Mouse (Mus musculus): ENCODE data around the gene Htr6. TPM values are rescaled to one million over a fixed set of nuclear protein-coding genes. Genes with fewer than 3 reads are reported as not detected.

Gene Htr6
- not detected in 2 replicates for polyA plus RNA-seq (2011; ENCODE audit: insufficient read length, low read depth, missing spikeins)

- Histone ChIP-seq H3K4me1 (ENCODE audit: control insufficient read depth, insufficient read depth, low read length) (0 out of 2 replicates have a peak, but pooled peaks cover 2% of the 10 kb centered on the region), H3K27ac (ENCODE audit: insufficient read depth, low read length) (no peak within 1 kb of the TSS), H3K4me3 (ENCODE audit: insufficient read depth, low read length) (peak within 1 kb of the TSS; percentile 26)
- no peak for TF ChIP-seq POLR2A (IDR thresholded peaks at IDR 0.05; ENCODE audit: low read depth, low read length)
These were observed at the start of gene Htr6 for GRCm38 (mm10) chr4:139075041-139075711. Gene Htr6 (minus strand): TSS chr4:139075570.

- Histone ChIP-seq H3K27ac (ENCODE audit: insufficient read depth, low read length) (no peak overlapping the region), H3K4me1 (ENCODE audit: control insufficient read depth, insufficient read depth, low read length) (no peaks in the 10 kb centered on the region; the same call in none of the 2 replicates), H3K4me3 (ENCODE audit: insufficient read depth, low read length) (no peak overlapping the region)
- no peak for TF ChIP-seq POLR2A (IDR thresholded peaks at IDR 0.05; ENCODE audit: low read depth, low read length)
- no peak for TF ChIP-seq CTCF (IDR thresholded peaks at IDR 0.05; ENCODE audit: borderline replicate concordance, insufficient read depth, low read length)
These were observed 49.6 kb upstream of the Htr6 start for GRCm38 (mm10) chr4:139124940-139125339.

- Histone ChIP-seq H3K27ac (ENCODE audit: insufficient read depth, low read length) (no peak overlapping the region), H3K4me3 (ENCODE audit: insufficient read depth, low read length) (no peak overlapping the region), H3K4me1 (ENCODE audit: control insufficient read depth, insufficient read depth, low read length) (no peaks in the 10 kb centered on the region; the same call in 1 of the 2 replicates)
- TF ChIP-seq POLR2A (IDR thresholded peaks at IDR 0.05; ENCODE audit: low read depth, low read length) = no peak
These were observed 47.2 kb upstream of the Htr6 start for GRCm38 (mm10) chr4:139122557-139122956.

GRCm38 (mm10) chr4:139120998-139121397 lies 45.6 kb upstream of the Htr6 start:
- TF ChIP-seq POLR2A (IDR thresholded peaks at IDR 0.05; ENCODE audit: low read depth, low read length) (no peak), CTCF (IDR thresholded peaks at IDR 0.05; ENCODE audit: borderline replicate concordance, insufficient read depth, low read length) (no peak)
- Histone ChIP-seq H3K27ac (ENCODE audit: insufficient read depth, low read length) (no peak overlapping the region), H3K4me1 (ENCODE audit: control insufficient read depth, insufficient read depth, low read length) (no peaks in the 10 kb centered on the region; the same call in 1 of the 2 replicates), H3K4me3 (ENCODE audit: insufficient read depth, low read length) (no peak overlapping the region)

- no peak overlapping the region for H3K4me3 ChIP-seq (ENCODE audit: insufficient read depth, low read length)
- H3K4me1 ChIP-seq (ENCODE audit: control insufficient read depth, insufficient read depth, low read length) = peaks cover 2% of the 10 kb centered on the region
- TF ChIP-seq CTCF (IDR thresholded peaks at IDR 0.05; ENCODE audit: borderline replicate concordance, insufficient read depth, low read length) = no peak
- H3K27ac ChIP-seq (ENCODE audit: insufficient read depth, low read length) = no peak overlapping the region
These were observed 45.0 kb upstream of the Htr6 start for GRCm38 (mm10) chr4:139120281-139120814.

- TF ChIP-seq CTCF (IDR thresholded peaks at IDR 0.05; ENCODE audit: borderline replicate concordance, insufficient read depth, low read length) (no peak), POLR2A (IDR thresholded peaks at IDR 0.05; ENCODE audit: low read depth, low read length) (no peak)
- no peak overlapping the region for H3K27ac ChIP-seq (ENCODE audit: insufficient read depth, low read length)
- peaks cover 3% of the 10 kb centered on the region for H3K4me1 ChIP-seq (ENCODE audit: control insufficient read depth, insufficient read depth, low read length)
- H3K4me3 ChIP-seq (ENCODE audit: insufficient read depth, low read length) = no peak overlapping the region
These were observed 41.1 kb upstream of the Htr6 start for GRCm38 (mm10) chr4:139116356-139117063.

DNA sequence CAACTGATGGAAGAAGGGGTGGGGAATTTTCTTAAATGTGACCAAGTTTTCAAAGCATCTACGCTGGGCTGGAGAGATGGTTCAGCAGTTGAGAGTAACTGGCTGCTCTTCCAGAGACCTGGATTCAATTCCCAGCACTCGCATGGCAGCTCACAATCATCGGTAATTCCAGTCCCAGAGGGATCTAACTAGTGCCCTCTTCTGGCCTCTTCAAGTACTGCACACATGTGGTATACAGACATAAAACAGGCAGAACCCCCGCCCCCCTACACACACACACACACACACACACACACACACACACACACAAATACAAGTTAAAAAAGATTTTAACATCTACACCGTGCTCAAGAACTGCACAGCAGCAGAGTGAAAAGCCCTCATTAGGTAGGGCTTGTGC lies 40.4 kb upstream of the Htr6 start:
- no peak overlapping the region for H3K27ac ChIP-seq (ENCODE audit: insufficient read depth, low read length)
- TF ChIP-seq POLR2A (IDR thresholded peaks at IDR 0.05; ENCODE audit: low read depth, low read length) (no peak), CTCF (IDR thresholded peaks at IDR 0.05; ENCODE audit: borderline replicate concordance, insufficient read depth, low read length) (no peak)
- no peak overlapping the region for H3K4me3 ChIP-seq (ENCODE audit: insufficient read depth, low read length)
- H3K4me1 ChIP-seq (ENCODE audit: control insufficient read depth, insufficient read depth, low read length) = peaks cover 3% of the 10 kb centered on the region; the same call in 1 of the 2 replicates

DNA sequence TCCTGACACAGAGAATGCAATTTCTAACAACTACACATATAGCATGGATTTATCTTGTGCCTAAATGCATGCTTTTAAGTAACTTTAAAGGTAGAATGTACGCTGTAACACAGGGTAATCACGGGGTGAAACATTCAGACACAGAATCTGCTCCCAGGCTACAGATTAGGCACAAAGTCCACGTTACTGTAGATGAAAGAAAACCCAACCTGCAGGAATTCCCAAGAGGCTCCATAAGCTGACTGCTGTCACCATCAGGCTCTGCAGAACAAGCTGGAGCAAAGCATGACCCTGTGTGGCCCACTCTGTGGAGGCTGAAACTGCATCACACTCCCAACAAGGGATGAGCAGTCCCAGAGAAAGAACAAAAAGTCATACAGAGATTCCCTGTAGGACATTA lies 37.1 kb upstream of the Htr6 start:
- no peak overlapping the region for H3K27ac ChIP-seq (ENCODE audit: insufficient read depth, low read length)

DNA sequence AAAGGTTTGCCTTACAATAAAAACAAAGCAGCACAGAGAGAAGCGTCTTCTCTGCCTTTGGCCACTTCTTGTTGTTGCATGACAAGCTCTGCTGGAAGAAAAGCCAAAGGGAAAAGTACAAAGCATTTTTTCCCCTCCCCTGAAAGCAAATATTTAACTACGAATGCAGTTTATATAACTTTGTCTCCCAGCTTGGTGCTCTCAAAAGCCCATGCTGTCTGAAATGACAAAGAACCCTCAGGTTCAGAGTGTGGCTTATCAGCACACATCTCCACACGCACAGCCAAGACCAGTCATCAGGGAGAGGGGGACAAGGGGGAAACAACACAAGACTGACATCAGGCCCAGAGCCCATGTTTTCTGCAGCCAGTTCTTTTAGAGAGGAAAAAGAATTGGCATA lies 36.1 kb upstream of the Htr6 start:
- TF ChIP-seq POLR2A (IDR thresholded peaks at IDR 0.05; ENCODE audit: low read depth, low read length) (no peak), CTCF (IDR thresholded peaks at IDR 0.05; ENCODE audit: borderline replicate concordance, insufficient read depth, low read length) (no peak)
- no peak overlapping the region for H3K4me3 ChIP-seq (ENCODE audit: insufficient read depth, low read length)
- peaks cover 7% of the 10 kb centered on the region; the same call in 1 of the 2 replicates for H3K4me1 ChIP-seq (ENCODE audit: control insufficient read depth, insufficient read depth, low read length)
- no peak overlapping the region for H3K27ac ChIP-seq (ENCODE audit: insufficient read depth, low read length)

More for the DNA sequence above, 37.1 kb upstream of the Htr6 start:
- H3K4me1 ChIP-seq (ENCODE audit: control insufficient read depth, insufficient read depth, low read length) = peaks cover 3% of the 10 kb centered on the region; the same call in 1 of the 2 replicates
- TF ChIP-seq POLR2A (IDR thresholded peaks at IDR 0.05; ENCODE audit: low read depth, low read length) (no peak), CTCF (IDR thresholded peaks at IDR 0.05; ENCODE audit: borderline replicate concordance, insufficient read depth, low read length) (no peak)
- H3K4me3 ChIP-seq (ENCODE audit: insufficient read depth, low read length) = no peak overlapping the region

DNA sequence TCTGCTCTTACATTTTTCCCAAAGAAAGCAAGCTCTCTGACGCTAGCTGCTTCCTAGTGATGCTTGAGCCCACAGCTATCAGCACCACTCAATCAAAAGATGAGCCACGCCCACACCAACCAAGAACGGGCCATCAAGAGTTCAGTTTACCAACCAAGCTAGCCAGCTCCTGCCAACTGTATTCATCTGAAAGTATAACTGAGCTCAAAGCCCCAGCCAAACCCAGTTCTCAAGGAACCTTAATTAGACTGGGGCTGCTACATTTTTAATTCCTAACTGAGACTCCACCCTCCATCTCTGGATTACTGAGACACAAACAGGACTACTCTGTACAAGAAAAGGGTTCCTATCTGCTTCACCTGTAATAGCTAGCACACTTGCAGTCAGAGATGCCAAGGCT lies 35.5 kb upstream of the Htr6 start:
- no peak overlapping the region for H3K4me3 ChIP-seq (ENCODE audit: insufficient read depth, low read length)
- no peak for TF ChIP-seq CTCF (IDR thresholded peaks at IDR 0.05; ENCODE audit: borderline replicate concordance, insufficient read depth, low read length)
- TF ChIP-seq POLR2A (IDR thresholded peaks at IDR 0.05; ENCODE audit: low read depth, low read length) = no peak
- peaks cover 12% of the 10 kb centered on the region for H3K4me1 ChIP-seq (ENCODE audit: control insufficient read depth, insufficient read depth, low read length)
- no peak overlapping the region for H3K27ac ChIP-seq (ENCODE audit: insufficient read depth, low read length)

Measured in embryonic fibroblast, embryonic 13.5 days (primary cell).